Mouse (Mus musculus): ENCODE results near the gene Edn2. TPM values are rescaled to one million over a fixed set of nuclear protein-coding genes. Genes with fewer than 3 reads are reported as not detected.

Edn2 gene
- polyA plus RNA-seq, 1 experiment from 2014 or later = 0.18 TPM

DNA sequence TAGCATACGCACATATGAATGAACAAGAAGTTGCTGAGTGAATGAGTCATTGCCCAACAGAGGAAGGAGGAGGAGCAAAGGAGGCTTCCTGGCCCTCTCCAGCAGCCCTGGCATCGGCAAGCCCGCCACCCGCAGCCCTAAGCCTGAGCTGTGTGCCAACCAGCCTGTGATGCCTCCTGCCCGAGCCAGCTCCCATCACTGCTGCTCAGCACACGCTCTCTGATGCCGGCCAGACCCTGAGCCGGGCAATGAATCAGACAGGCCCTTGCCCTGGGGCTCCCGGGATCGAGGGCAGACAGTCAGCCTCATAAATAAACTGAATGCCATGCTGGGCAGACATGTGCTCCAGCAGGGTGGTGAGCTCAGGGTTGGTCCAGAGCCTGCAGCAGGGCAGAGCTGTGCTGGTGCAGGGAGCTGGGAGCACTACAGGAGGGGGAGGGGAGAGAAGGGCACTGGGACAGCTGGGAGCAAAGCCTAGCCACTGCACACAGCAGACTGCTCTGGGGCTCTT is 27.7 kb downstream of the Edn2 start:
- WGBS = 50% methylated on average over 10 of the region's 10 CpGs
- H3K36me3 ChIP-seq (ENCODE audit: poor library complexity, severe bottlenecking) = no peaks in the 10 kb centered on the region
- H3K4me3 ChIP-seq = no peak overlapping the region
- ATAC-seq = peak; percentile 93
- H3K9ac ChIP-seq = no peak overlapping the region
- H3K4me1 ChIP-seq = peaks cover 39% of the 10 kb centered on the region
- no peak overlapping the region for H3K4me2 ChIP-seq
- H3K27ac ChIP-seq = peak overlapping the region; percentile 80
- no peaks in the 10 kb centered on the region for H3K9me3 ChIP-seq (replicated peaks)
- no peaks in the 10 kb centered on the region for H3K27me3 ChIP-seq

- WGBS = 8% methylated on average over 2 of the region's 2 CpGs
- Histone ChIP-seq H3K4me2 (no peak overlapping the region), H3K9me3 (replicated peaks) (no peaks in the 10 kb centered on the region), H3K27me3 (no peaks in the 10 kb centered on the region), H3K27ac (peak overlapping the region; percentile 80), H3K4me3 (no peak overlapping the region), H3K4me1 (peaks cover 27% of the 10 kb centered on the region), H3K9ac (no peak overlapping the region), H3K36me3 (ENCODE audit: poor library complexity, severe bottlenecking) (no peaks in the 10 kb centered on the region)
- peak; percentile 76 for ATAC-seq
Measured at GRCm38 (mm10) chr4:120189941-120190340, 28.9 kb downstream of the Edn2 start.

GRCm38 (mm10) chr4:120191987-120192386 is 31.0 kb downstream of the Edn2 start:
- no peak for ATAC-seq
- Histone ChIP-seq H3K27me3 (no peaks in the 10 kb centered on the region), H3K27ac (no peak overlapping the region), H3K4me2 (no peak overlapping the region), H3K9me3 (replicated peaks) (no peaks in the 10 kb centered on the region), H3K9ac (no peak overlapping the region), H3K4me1 (peaks cover 27% of the 10 kb centered on the region), H3K36me3 (ENCODE audit: poor library complexity, severe bottlenecking) (no peaks in the 10 kb centered on the region), H3K4me3 (no peak overlapping the region)
- WGBS = 94% methylated on average over 2 of the region's 2 CpGs

DNA sequence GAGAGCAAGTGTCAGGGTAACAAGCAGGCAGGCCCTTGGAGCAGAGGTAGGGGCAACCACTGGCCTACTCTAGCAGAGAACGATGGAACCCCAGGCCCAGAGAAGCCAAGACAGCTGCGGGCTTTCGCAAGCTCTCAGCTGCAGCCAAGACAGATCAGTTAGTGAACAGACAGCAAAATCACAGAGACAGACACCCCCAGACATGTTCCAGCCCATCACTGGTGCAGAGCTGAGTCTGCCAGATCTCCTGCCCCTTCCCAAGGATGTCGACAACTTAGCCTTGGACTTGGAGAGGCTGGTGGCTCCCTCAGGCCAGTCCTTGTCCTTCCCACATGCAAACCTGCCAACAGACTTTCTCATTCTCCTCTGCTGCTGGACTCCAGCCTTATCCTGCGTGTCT is 33.0 kb downstream of the Edn2 start:
- Histone ChIP-seq H3K9ac (no peak overlapping the region), H3K4me2 (no peak overlapping the region), H3K27me3 (no peaks in the 10 kb centered on the region), H3K4me1 (peaks cover 13% of the 10 kb centered on the region), H3K36me3 (ENCODE audit: poor library complexity, severe bottlenecking) (no peaks in the 10 kb centered on the region), H3K4me3 (no peak overlapping the region), H3K9me3 (replicated peaks) (no peaks in the 10 kb centered on the region), H3K27ac (no peak overlapping the region)
- WGBS = 87% methylated on average over 5 of the region's 5 CpGs
- ATAC-seq = no peak

GRCm38 (mm10) chr4:120194965-120195364 is 34.0 kb downstream of the Edn2 start:
- H3K4me1 ChIP-seq = peaks cover 9% of the 10 kb centered on the region
- no peak overlapping the region for H3K9ac ChIP-seq
- ATAC-seq = no peak
- no peaks in the 10 kb centered on the region for H3K36me3 ChIP-seq (ENCODE audit: poor library complexity, severe bottlenecking)
- H3K4me3 ChIP-seq = no peak overlapping the region
- no peaks in the 10 kb centered on the region for H3K9me3 ChIP-seq (replicated peaks)
- H3K4me2 ChIP-seq = no peak overlapping the region
- H3K27ac ChIP-seq = no peak overlapping the region
- H3K27me3 ChIP-seq = no peaks in the 10 kb centered on the region

- H3K36me3 ChIP-seq (ENCODE audit: poor library complexity, severe bottlenecking) = no peaks in the 10 kb centered on the region
- no peak for ATAC-seq
- H3K4me1 ChIP-seq = peaks cover 25% of the 10 kb centered on the region
- H3K27ac ChIP-seq = no peak overlapping the region
- H3K27me3 ChIP-seq = no peaks in the 10 kb centered on the region
- no peak overlapping the region for H3K9ac ChIP-seq
- no peaks in the 10 kb centered on the region for H3K9me3 ChIP-seq (replicated peaks)
- no peak overlapping the region for H3K4me3 ChIP-seq
- 46% methylated on average over 9 of the region's 9 CpGs for whole genome bisulfite sequencing
- H3K4me2 ChIP-seq = no peak overlapping the region
Measured at GRCm38 (mm10) chr4:120199184-120199885, 38.3 kb downstream of the Edn2 start.

- Histone ChIP-seq H3K9ac (no peak overlapping the region), H3K4me2 (no peak overlapping the region), H3K9me3 (replicated peaks) (no peaks in the 10 kb centered on the region), H3K27ac (no peak overlapping the region), H3K4me3 (no peak overlapping the region), H3K27me3 (no peaks in the 10 kb centered on the region), H3K4me1 (peaks cover 30% of the 10 kb centered on the region), H3K36me3 (ENCODE audit: poor library complexity, severe bottlenecking) (no peaks in the 10 kb centered on the region)
- no peak for ATAC-seq
- 85% methylated on average over 7 of the region's 7 CpGs for WGBS
Measured at GRCm38 (mm10) chr4:120200551-120201266, 39.7 kb downstream of the Edn2 start.

- Histone ChIP-seq H3K4me2 (no peak overlapping the region), H3K36me3 (ENCODE audit: poor library complexity, severe bottlenecking) (no peaks in the 10 kb centered on the region), H3K27me3 (no peaks in the 10 kb centered on the region), H3K4me3 (no peak overlapping the region), H3K9me3 (replicated peaks) (no peaks in the 10 kb centered on the region), H3K27ac (no peak overlapping the region), H3K9ac (peak overlapping the region; percentile 7; the same call in 1 of the 2 replicates), H3K4me1 (peaks cover 26% of the 10 kb centered on the region)
- 65% methylated on average over 8 of the region's 9 CpGs for WGBS
- no peak for ATAC-seq
Measured at GRCm38 (mm10) chr4:120204357-120204942, 43.4 kb downstream of the Edn2 start.

DNA sequence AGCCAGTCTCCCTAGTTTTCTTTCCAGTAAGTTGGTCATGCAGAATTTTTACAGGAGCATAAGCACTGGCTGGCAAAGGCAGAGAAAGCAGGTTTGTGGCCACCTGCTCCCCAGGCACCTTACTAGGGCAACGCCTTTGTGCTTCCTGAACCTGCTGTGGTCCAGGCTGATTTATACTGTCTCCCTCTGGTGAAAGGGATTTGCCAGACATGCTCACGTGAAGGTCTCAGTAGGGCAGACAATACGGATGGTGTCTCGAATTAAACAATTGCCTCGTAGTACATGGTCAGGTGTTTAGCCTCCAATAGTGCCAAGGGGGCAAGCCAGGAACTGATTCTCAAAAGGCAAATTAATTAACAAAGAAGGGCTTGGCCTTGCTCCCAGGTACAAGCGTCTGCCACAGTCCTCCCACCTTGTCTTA is 45.5 kb downstream of the Edn2 start:
- no peak overlapping the region for H3K4me2 ChIP-seq
- H3K4me1 ChIP-seq = peaks cover 17% of the 10 kb centered on the region
- 69% methylated on average over 6 of the region's 6 CpGs for WGBS
- no peaks in the 10 kb centered on the region for H3K27me3 ChIP-seq
- ATAC-seq = no peak
- no peaks in the 10 kb centered on the region for H3K36me3 ChIP-seq (ENCODE audit: poor library complexity, severe bottlenecking)
- H3K9ac ChIP-seq = no peak overlapping the region
- H3K27ac ChIP-seq = no peak overlapping the region
- H3K9me3 ChIP-seq (replicated peaks) = no peaks in the 10 kb centered on the region
- H3K4me3 ChIP-seq = no peak overlapping the region

DNA sequence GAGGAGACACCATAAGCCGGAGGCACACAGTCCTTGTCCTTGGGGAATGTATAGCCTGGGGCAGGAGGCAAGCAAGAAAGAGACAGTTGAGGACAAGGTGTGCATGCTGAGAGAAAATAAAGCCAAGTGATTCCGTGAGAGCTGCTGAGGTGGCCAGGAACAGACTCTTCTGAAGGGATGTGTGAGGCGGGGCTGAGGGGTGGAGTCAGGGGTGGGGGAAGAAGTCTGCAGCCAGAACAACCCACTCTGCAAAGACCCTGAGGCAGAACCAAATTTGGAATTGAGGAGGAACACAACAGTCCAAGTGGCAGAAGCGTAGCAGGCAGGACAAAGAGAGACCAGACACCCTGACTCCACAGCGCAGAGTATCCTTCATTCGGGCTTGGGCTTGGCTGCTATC is 51.1 kb downstream of the Edn2 start:
- peaks cover 8% of the 10 kb centered on the region; the same call in 1 of the 2 replicates for H3K4me1 ChIP-seq
- H3K9me3 ChIP-seq (replicated peaks) = no peaks in the 10 kb centered on the region
- 0 out of 2 replicates have a peak overlapping the region, but pooled peaks have one; percentile 1 for H3K9ac ChIP-seq
- no peak overlapping the region for H3K27ac ChIP-seq
- no peak overlapping the region for H3K4me2 ChIP-seq
- WGBS = 54% methylated on average over 6 of the region's 6 CpGs
- no peak overlapping the region for H3K4me3 ChIP-seq
- ATAC-seq = no peak
- no peaks in the 10 kb centered on the region for H3K27me3 ChIP-seq
- no peaks in the 10 kb centered on the region for H3K36me3 ChIP-seq (ENCODE audit: poor library complexity, severe bottlenecking)

DNA sequence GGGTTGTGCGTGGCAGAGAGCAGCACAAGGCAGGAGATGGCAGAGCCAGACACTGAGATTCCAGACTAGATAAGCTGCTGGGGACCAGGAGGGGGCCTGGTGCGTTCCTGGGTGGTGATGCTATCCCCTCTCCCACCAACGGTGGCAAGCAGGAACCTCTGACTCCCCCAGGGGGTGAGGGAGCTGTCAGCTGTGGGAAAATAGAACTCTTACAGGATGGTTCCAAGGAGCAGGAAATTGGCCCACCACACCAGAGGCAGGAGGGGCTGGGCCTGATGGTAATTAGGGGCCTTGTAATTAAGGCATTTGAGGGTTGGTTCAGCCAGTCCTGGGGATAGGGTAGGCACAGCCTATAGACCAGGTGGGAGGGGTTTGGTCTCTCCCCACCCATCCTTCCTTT is 51.8 kb downstream of the Edn2 start:
- 44% methylated on average over 3 of the region's 3 CpGs for WGBS
- no peak overlapping the region for H3K4me2 ChIP-seq
- H3K27me3 ChIP-seq = no peaks in the 10 kb centered on the region
- H3K4me1 ChIP-seq = peaks cover 8% of the 10 kb centered on the region; the same call in 1 of the 2 replicates
- H3K9ac ChIP-seq = 0 out of 2 replicates have a peak overlapping the region, but pooled peaks have one; percentile 1
- H3K4me3 ChIP-seq = no peak overlapping the region
- H3K36me3 ChIP-seq (ENCODE audit: poor library complexity, severe bottlenecking) = no peaks in the 10 kb centered on the region
- ATAC-seq = no peak
- no peaks in the 10 kb centered on the region for H3K9me3 ChIP-seq (replicated peaks)
- H3K27ac ChIP-seq = no peak overlapping the region

GRCm38 (mm10) chr4:120215915-120216591 is 55.0 kb downstream of the Edn2 start:
- H3K36me3 ChIP-seq (ENCODE audit: poor library complexity, severe bottlenecking) = no peaks in the 10 kb centered on the region
- H3K27me3 ChIP-seq = no peaks in the 10 kb centered on the region
- no peaks in the 10 kb centered on the region for H3K9me3 ChIP-seq (replicated peaks)
- peaks cover 19% of the 10 kb centered on the region for H3K4me1 ChIP-seq
- peak; percentile 72; the same call in 1 of the 2 replicates for ATAC-seq
- H3K27ac ChIP-seq = no peak overlapping the region
- peak overlapping the region; percentile 27; the same call in 1 of the 2 replicates for H3K4me2 ChIP-seq
- H3K9ac ChIP-seq = no peak overlapping the region
- WGBS = 22% methylated on average over 10 of the region's 10 CpGs
- H3K4me3 ChIP-seq = no peak overlapping the region

Measured in forebrain, embryonic 13.5 days (tissue).